Mouse (Mus musculus): ENCODE results near the gene Abl2.
"Not testable (repeated sequence)": the region's sequence is repeated elsewhere in the genome, so short reads cannot be mapped to it uniquely, and the experiment has no call there.

The Abl2 gene

DNA sequence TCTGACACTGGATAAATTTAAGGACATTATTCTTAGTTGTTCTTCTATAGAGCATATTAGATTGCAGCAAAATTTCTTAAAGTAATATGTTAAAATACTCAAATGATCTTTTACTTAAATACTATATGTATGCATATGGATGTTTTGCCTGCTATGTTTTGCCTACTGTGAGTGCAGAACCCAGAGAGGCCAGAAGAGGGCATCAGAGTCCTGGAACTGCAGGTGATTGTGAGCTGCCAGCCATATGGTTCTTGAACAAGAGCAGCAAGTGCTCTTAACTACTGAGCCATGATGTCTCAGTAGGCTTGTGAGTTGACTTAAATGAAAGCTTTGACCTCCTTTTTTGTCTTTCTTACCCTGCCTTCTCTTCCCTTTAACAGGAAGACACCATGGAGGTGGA lies 72.4 kb downstream of the Abl2 start:
- no peak for DNase-seq (ENCODE audit: extremely low spot score, low read depth, low spot score)

DNA sequence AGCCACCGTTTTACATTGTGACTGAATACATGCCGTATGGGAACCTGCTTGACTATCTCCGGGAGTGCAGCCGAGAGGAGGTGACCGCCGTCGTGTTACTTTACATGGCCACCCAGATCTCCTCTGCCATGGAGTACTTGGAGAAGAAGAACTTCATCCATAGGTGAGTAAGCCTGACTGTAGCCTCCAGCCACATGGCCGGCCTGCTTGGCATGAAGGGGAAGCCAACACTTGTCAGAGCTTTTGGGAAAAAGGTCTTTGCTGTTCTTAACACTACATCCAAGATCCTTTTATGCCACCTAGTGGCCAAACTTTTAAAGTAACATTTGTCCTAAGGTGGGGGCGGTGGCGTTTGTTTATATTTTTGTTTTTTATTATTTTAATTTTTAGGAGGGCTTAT lies 74.5 kb downstream of the Abl2 start:
- DNase-seq (ENCODE audit: extremely low spot score, low read depth, low spot score), result no peak

DNA sequence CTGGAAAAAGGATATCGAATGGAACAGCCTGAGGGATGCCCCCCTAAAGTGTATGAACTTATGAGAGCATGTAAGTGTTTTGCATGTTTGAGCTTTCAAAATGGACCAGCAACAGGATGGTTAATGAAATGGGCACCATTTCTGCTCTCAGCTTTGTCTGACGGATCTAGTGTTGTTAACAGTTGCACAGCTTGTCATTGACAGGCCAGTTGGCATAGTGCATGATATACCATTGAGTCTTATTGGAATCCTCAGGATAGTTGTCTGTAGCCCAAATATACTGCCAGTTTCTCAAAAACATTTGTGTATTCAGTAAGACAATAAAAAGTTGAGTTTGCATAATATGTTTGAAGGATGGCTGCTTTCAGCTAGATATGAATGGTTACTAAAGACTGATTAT lies 76.6 kb downstream of the Abl2 start:
- DNase-seq (ENCODE audit: extremely low spot score, low read depth, low spot score), result no peak

DNA sequence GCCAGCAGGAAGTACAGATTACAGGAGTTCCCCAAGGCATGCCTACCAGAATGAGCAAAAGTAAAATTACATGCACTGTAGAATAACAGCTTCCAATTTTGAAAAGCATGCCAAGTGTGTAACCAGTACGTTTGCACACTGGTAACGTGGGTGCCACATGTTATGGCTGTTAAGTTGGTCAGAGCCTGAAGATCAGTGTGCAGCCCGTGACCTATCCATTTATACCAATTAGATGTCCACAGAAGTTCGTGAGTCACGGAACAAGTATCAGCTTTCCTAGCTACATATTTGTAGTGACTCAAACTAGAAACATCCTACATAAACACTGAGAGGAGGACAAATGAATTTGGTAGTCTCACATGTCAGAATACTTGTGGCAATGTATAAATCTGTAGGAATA lies 80.9 kb downstream of the Abl2 start:
- no peak for DNase-seq (ENCODE audit: extremely low spot score, low read depth, low spot score)

DNA sequence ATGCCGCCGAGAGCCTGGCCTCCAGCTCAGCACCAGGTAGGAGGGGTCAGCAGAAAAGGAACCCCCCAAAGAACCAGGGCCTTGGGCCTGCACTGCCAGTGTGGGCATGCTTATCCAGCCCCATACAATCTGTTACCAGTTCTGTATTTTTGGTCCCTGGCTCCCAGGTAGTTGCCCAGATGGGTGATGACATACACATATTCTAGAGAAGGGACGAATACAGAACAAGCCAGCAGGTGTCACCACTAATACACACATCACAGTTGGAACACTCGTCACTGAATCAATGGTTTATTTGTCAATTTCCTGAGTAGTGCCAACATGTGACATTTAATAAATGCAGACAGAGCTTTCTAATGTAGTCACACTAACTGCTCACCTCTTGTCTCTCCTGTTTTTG lies 82.0 kb downstream of the Abl2 start:
- DNase-seq (ENCODE audit: extremely low spot score, low read depth, low spot score), result no peak

DNA sequence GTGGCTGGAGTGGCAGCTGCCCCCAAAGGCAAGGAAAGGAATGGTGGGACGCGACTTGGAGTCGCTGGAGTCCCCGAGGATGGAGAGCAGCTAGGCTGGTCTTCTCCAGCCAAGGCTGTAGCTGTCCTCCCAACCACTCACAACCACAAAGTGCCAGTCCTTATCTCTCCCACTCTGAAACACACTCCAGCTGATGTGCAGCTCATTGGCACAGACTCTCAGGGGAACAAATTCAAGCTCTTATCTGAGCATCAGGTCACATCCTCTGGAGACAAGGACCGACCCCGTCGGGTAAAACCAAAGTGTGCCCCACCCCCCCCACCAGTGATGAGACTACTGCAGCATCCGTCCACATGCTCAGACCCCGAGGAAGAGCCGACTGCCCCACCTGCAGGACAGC lies 83.2 kb downstream of the Abl2 start:
- DNase-seq (ENCODE audit: extremely low spot score, low read depth, low spot score), result no peak

DNA sequence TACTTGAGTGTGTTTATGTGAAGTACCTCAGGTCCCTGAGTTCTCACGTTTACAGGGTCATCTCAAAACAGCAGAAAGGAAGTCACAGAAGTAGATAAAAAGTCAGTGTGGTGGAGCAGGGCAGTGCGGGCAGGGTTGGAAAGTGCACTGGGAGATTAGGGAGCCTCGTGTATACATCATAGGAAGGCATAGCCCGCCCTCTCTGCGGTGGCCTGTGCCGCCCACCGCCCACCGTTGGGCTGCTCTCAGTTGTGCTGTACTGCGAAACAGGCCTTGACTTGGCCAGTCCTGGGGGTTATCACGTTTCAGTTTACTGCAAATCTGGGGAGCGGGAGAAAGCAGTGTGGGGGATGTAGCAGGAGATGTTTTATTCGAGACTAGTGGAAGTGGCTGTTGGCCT lies 84.2 kb downstream of the Abl2 start:
- no peak for DNase-seq (ENCODE audit: extremely low spot score, low read depth, low spot score)

DNA sequence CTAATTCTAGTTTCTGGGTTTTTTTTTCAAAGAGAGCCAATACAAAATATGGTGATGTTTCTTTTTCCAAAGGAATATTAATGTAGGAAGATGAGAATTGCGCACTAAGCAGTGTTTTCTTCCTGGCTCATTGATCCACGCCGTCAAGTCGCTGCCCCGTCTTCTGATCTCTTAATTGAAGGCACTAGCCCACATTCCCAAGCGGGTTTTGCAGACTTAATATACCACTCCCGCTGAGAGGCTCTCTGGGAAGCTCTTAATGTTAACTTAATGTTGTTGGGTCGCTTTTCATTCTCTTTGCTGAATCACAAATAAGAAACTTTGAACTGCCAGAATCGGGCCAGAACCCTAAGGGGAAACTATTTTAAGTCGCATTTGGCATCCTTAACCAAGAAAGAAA lies 85.5 kb downstream of the Abl2 start:
- DNase-seq (ENCODE audit: extremely low spot score, low read depth, low spot score), result no peak

DNA sequence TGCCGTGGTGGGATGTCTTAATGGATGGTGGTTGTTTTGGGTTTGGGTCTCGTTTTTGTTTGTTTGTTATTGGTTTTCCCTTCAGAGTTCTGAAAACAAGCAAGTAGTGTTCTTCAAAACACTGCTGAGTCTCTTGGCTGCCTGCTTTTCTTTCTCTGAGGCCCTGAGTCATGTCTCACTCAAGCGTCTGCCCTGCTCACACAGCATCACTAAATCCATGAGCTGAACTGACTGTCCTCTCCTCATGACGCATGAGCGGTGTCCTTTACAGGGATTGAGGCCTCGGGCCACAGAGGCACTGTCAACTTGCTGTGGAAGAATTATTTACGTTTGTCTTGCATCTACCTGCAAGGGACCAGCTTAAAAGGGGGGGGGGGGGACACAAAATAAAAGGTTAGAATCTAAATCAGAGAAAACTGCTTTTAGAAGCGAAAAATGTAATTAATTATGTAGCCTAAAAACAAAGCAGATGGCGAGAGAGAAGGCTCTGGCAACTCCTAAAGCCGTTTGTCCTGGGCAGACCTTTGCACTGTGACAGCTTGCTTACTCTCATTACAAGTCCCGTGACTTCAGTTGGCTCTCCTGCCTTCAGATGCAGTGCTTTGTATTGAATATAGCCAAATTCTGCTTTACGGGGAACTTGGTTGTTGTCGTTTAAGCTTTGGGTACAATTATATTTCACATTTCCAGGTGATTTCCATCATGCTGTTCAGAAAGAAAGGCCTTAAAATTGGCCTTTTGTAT lies 86.4 kb downstream of the Abl2 start:
- no peak for DNase-seq (ENCODE audit: extremely low spot score, low read depth, low spot score)

DNA sequence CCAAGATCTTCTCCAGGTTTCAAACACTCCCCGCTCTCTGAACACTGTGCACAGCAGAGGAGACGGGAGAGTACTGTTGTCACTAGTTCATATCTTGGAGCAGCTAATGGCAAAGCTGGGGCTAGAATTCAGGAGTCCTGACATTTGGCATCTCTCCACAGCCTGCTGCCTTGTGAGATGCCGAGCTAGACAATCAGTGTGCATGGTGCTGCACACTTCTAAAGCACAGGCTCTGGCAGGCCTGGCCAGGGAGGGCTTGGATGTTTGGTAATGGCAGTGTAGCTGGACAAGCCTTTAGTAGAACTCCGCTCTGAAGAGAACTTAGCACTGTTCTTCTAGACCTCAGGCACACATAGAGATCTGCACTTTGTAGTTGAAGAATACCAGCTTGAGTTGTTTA lies 87.4 kb downstream of the Abl2 start:
- DNase-seq (ENCODE audit: extremely low spot score, low read depth, low spot score), result no peak

DNA sequence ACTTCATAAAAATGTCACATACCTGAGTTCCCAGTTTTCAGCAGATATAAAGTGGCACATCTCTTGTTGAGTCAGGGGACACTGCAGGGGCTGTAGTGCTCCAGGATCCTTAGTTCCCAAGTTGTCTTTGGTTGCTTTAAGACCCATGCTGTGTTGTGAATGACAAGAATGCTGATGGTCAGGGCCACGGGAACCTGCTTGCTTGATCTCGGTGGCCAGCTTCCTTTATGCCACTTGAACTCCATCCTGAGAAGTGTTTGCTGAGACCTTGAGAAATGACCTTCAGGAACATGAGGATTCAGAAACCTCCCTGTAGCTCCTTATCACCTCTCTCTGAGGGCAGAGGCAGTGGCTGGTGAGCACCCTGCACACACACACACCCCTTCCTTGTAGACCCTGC lies 90.1 kb downstream of the Abl2 start:
- no peak for DNase-seq (ENCODE audit: extremely low spot score, low read depth, low spot score)

DNA sequence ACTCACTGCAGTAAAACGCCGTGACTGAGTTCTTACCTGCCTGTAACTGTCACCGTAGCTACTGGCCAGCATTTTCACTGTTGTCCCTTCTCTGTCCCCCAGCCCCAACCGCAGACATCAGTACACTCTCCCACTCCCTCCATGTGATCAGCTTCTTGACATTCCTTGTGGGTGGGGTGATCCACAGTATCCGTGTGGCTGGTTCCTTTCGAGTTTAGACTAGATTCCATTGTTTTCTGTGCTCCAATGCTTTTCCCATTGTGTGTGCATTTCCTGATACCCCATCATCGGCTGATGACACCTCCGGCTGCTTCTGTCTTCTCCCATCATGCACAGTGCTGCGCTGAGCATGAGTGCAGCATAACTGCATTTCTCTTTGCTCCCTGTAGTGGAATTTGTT lies 92.0 kb downstream of the Abl2 start:
- no peak for DNase-seq (ENCODE audit: extremely low spot score, low read depth, low spot score)

DNA sequence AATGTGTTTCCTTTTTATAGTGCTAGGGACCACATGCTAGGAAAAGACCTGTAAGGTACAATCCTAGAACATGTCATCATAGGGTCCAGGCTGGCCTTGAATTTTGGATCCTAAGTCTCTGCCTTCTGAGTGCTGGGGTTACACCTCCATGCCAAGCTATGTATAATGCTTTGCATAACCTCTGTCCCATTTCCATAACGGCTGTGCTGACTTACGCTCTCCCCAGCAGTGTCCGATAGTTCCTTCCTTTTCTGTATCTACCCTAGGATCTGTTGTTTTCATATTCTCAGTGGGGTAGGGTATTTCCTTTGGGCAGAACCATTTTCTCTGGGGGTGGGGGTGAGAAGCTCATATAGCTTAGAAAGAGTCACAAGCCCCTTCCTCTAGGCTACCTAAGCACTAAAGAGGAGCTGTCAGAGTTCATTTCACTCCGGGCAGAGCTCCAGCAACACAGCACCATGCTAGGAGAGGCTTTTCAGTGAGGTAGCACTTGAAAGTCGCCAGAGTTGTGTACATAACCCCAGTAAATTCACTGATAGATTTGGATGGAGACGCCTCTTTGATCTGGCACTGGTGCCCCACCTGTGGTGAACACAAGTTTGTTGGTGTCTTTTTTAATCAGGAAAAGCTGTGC lies 93.7 kb downstream of the Abl2 start:
- DNase-seq (ENCODE audit: extremely low spot score, low read depth, low spot score), result no peak

DNA sequence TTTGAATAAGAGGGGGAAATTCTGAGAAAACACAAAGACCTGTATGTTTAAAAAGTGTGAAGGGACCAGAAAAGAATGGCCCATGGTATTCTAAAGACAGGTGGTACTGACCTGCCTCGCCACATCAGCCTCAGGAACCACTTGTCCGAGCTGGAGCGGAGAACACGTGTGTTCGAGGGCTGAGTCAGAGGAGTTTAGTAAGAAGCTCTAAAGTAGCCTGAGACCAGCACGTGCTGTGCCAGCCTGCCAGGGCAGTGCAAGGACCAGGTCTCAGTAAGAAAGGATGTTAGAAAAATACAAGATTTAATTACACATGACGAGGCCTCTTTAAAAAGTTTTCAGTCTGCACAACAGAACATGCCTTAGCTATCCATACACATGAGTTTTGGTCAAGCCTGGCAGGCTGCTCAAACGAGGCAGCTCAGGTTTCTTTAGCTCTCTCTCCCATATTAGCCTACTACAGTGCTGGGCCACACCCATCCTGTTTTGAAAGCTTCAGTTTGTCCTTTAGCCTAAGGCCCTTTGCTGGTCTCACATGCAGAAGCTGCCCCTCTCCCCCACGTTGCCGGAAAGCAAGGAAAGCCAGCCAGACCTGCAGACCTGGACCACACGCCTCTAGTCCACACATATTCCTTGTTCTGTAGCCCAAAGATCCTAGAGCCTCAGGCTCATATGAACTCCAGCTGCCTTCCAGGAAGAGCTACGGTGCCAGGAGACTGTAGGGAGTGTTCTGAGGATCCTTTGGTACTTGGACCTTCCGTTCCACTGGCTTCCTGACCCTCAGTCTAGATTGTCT lies 96.3 kb downstream of the Abl2 start:
- DNase-seq (ENCODE audit: extremely low spot score, low read depth, low spot score), result no peak

DNA sequence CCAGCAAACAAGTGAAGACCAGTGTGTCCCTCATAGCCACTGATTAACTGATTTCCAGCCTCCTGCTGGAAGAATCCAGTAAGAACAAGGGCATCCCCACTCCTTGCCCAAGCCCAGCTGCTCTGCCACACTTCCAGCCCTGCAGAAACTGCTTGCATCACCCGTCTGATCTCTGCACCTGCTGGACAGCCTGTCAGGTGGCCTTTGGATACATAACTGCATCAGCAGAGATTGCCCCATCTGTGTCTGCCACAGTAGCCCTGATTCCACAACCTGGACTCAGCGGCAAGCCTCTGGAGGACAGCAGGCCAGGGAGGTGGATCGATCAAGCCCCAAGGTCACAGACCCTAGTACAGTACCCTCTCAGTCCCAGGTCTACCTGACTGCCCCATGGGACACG lies 98.9 kb downstream of the Abl2 start:
- no peak for DNase-seq (ENCODE audit: extremely low spot score, low read depth, low spot score)

DNA sequence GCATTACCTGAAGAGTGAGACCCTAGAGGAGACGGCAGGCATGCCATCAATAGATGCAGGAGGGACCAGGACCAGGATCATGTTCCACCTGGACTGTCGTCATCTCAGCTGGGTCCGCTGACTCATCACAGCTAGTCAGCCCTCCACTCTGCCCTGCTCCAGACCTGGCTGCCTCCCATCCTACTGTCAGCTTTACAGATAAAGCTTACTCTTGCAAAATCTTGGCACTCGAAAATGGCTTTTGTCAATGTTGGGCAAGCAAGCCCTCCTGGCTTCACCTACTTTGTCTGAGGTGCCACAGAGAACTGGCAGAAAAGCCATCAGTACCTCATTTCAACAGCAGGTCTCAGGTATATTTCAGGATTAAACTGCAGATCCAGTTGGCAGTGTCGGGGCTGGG lies 100.1 kb downstream of the Abl2 start:
- DNase-seq (ENCODE audit: extremely low spot score, low read depth, low spot score), result no peak

DNA sequence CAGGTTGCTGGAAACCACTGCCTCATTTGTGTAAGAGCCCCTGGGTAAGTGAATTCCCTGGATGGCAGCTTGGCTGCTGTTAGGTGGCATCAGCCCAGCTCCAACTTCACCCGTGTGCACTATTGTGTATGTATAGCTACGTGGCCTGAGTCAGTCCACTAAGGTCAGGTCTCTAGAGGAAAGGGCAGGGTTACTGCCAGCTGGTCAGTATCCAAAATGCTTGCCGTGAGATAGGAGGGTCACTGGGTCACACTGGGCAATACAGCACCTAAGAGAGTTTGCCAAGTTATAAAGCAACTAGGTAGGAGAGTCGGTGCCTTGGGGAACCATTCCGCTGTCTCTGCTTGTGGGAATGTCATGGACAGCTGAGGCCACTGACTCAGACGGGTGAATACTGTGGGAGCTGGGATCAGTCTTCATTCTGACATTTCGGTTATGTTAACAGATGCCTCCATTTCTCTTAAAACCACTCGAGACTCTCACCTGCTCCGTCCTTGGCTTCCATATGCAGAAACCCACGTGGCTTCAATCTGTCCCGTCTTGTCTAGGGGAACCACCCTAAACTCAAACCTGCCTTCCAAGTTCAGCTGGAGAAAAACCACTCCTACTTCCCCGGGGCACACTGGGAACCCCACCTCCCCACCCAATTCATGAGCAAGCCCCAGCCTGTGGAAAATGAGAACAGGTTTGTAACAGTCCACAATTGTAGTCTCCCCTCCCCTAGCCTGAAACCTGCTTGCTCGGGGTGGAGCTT lies 101.5 kb downstream of the Abl2 start:
- no peak for DNase-seq (ENCODE audit: extremely low spot score, low read depth, low spot score)

DNA sequence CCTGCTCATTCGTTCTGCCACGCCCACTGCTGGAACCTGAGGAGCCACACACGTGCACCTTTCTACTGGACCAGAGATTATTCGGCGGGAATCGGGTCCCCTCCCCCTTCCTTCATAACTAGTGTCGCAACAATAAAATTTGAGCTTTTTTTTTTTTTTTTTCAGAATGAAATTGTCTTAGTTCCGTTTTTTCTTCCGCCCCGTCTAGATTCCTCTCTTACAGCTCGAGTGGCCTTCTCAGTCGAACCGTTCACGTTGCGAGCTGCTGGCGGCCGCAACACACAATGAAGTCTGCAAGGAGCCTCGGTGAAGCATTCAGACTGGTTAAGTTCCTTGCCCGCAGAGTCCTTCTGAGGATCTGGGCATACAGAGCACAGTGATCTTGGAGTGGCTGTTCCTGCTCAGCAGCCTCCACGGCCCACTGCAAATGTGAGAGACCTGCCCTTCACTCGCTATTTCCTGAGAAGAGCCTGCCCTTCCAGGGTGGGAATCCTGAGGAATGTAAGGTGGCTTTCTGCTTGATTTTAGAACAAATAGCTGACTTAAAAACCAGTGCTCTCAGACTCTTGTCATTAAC lies 102.2 kb downstream of the Abl2 start:
- DNase-seq (ENCODE audit: extremely low spot score, low read depth, low spot score), result not testable (repeated sequence)

DNA sequence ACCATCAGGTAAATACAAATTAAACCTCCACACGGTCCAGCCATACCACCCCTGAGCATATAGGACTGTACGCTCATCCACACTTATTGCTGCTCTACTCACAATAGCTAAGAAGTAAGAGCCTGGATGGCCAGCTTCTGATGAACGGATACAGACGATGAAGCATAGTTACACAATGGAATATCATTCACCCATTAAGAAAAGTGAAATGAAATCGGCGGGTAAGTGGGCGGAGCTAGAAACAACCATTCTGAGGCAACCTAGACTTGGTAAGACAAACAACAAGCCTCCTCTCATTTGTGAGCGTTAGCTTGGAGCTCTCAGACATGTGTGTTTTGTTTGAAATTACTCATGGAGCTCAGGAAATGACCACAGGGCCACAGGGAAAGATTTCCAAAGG lies 107.2 kb downstream of the Abl2 start:
- no peak for DNase-seq (ENCODE audit: extremely low spot score, low read depth, low spot score)

DNA sequence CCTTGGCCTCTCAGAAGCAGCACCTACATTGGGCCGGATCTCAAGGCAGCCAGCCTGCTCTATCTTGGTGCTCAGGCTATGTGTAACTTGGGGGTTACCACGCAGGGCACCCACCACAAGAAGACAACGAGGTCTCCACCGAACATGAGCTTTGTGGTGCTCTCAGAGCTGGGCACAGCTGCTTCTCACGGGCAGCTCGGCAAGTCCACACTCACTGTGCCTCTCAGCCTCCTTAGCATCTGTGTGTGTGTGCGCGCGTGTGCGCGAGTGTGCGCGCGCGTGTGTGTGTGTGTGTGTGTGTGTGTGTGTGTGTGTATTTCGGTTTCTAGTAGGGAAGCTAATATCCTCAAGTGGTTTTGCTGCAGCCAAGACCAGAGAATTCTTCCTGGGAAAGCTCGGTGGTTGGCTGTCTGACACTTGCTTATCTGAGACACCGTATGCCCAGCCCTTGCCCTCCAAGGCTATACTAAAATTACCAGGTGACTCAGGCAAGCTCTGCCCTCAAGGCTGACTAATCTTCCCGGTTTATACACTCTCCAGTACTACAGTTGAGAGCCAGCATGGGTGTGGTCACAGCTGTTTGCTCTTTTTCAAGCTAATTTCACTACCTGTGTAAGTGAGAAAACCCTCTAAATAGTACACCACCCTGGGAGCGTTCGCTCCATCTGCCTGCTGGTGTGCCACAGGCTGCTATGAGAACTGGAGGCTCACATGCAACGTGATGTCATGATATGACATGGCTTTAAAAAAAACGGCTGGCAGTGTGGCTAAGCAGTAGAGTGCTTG lies 108.7 kb downstream of the Abl2 start:
- DNase-seq (ENCODE audit: extremely low spot score, low read depth, low spot score), result no peak
